Mouse (Mus musculus): ENCODE measurements around the gene Gne. TPM values are rescaled to one million over a fixed set of nuclear protein-coding genes. Genes with fewer than 3 reads are reported as not detected.

The Gne gene
- total RNA-seq, 2 experiments from 2014 or later = 45.3 to 54.3 TPM

DNA sequence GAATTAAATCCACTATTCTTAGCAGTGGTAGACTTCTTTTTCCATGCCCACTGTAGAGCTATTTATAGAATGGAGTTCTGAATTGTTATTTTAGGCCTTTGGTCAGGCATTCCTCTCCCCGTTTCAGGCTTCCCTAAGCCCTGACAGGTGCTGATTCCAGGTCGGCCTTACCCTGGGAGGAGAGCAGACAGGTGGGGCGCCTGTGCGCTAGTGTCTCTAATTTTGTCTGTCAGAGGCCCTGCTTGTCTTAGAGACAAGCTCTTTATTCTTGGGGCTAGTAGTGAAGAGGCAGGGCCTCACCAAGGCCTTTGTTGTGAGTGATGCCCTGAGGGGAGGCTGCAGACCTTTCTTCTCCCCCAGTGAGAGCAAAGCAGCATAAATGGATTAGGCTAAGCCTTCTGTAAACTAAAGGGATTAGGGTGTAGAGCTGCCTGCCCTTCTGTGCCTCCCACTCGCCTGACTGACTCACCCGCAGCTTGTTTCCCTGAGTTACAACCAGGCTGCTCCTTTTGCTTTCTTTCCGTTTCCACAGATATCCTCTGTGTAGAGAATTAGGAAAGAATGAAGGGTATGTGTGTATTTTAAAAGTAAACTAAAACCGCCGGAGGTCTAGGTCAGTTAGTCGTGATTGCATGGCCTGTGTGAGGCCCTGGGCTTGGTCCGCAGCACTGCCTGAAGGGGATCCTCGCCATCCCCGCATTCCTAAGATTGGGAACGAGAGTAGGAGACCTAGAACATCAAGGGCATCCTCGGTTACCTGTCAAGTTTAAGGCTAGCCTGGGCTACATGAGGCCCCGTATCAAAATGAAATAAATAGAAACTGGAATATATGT is 55.5 kb downstream of the Gne start:
- peak; percentile 63 to 76 for DNase-seq (ENCODE audit: low spot score in 2 of 2)

- DNase-seq (ENCODE audit: low spot score in 2 of 2) = no peak
Observed at GRCm38 (mm10) chr4:44025570-44025969, 58.4 kb downstream of the Gne start.

- DNase-seq (ENCODE audit: low spot score in 2 of 2) = no peak
Observed at GRCm38 (mm10) chr4:44024241-44024640, 59.7 kb downstream of the Gne start.

DNA sequence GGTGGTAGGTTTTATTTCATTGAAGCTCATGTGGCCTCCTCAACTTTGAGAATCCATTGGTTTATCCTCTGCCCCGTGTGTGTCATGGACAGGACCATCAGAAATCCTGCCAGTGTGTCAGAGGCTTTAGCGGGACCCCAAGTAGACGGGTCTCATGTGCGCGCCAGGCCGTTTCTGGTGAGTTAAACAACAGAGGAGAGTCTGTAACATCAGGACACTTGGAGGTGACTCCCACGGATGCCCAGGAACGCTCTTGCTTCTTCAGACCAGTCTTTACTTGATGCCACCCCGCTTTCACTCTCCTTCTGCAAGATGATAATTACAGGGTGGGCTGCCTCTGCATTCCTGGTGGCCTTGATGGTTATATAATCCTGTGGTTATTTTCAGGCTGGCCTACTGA is 60.3 kb downstream of the Gne start:
- no peak for DNase-seq (ENCODE audit: low spot score in 2 of 2)

DNA sequence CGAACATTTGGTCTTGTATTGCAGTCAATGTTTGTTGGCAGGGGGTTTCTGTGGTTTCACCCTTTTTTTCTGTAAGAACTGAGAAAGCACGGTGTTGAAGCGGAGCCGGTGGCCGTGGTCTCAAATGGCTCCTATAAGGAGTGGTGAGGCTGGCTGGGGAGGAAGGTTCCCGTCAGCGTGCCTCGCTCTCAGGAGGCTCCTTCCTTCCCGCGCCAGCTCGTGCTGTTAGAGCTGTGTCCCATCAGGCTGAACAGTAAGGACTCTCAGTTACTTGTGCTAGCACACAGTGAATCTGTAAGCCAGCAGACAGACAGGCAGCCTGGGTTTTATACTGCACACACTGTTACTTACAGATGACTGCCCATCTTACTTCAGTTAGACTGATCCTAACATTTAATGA is 61.2 kb downstream of the Gne start:
- DNase-seq (ENCODE audit: low spot score in 2 of 2) = no peak

DNA sequence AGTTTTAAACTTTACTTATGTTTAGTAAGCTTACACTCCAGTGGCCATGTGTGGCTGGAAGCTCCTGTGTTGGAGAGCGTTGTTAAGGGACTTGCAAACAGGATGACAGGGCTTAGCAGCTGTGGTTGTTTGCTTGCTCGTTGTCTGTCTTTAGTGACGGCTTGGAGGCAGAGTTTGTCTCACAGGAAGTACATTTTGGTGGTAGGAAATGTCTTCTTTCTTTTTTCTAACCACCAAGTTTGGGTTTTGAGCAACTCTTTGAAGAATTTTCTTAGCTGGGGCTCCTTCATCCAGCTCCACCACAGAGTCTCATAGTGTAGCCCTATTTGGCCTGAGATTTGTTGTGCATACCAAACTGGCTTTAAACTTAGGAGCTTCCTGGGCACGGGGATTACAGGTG is 61.7 kb downstream of the Gne start:
- no peak for DNase-seq (ENCODE audit: low spot score in 2 of 2)

GRCm38 (mm10) chr4:44016791-44017190 is 67.2 kb downstream of the Gne start:
- DNase-seq (ENCODE audit: low spot score in 2 of 2) = no peak

DNA sequence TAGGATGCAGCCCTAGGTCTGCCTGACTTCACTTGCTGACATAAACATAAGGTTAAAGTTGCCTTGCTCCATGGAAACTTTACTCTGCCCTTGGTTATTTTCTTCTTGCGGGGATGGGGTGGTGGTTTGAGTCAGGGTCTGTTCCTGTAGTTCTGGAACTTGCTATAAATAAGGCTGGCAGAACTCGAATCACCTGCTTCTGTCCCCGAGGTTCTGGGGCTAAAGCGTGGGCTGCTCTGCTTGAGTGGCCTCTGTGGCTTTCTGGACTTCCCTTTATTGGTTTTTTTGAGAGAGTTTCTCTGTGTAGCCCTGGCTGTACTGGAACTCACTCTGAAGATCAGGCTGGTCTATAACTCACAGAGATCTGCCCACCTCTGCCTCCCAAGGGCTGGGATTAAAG is 67.9 kb downstream of the Gne start:
- no peak for DNase-seq (ENCODE audit: low spot score in 2 of 2)

- no peak for DNase-seq (ENCODE audit: low spot score in 2 of 2)
Observed at GRCm38 (mm10) chr4:44013391-44014070, 70.4 kb downstream of the Gne start.

DNA sequence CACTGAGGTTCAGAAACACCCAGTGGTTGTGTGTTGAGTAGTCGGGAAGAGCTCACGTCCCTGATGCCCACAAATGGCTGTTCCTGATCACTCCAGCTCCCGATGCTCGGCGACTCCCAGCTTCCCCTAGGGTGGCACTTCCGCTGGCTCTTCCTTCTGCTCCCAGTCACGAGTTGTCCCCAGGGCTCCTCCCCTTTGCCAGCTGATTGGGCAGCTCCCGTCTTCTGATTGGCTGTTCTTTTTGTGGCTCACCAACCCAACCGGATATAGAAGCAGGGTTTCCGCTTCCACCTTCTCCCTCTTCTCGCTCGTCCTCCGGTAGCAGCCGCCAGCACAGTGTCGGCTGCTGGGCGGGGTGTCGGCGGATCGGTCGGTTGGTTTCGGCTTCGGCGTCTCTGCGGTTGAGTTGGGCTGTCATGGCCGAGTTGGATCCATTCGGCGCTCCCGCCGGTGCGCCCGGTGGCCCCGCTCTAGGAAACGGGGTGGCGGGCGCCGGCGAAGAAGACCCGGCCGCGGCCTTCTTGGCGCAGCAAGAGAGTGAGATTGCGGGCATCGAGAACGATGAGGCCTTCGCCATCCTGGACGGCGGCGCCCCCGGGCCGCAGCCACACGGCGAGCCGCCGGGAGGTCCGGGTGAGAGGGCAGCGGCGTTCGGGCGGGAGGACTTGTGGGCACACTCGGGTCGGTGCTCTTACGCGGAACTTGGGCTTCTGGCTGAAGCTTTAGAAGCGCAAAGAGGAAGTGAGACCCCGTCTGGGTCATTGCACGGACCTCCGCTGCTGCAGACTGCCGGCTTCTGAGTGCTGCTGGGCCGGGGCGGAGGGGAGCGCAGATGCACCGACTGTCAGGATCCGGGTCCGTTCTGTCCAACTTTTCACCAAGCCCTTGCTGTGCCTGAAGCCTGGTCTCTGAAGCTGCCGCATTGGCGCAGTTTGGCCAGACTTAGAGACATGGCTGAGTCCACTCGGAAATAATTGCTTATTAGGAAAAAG is 71.3 kb downstream of the Gne start:
- DNase-seq (ENCODE audit: low spot score in 2 of 2) = peak; percentile 90 to 94

GRCm38 (mm10) chr4:44011799-44012198 is 72.2 kb downstream of the Gne start:
- DNase-seq (ENCODE audit: low spot score in 2 of 2) = no peak

DNA sequence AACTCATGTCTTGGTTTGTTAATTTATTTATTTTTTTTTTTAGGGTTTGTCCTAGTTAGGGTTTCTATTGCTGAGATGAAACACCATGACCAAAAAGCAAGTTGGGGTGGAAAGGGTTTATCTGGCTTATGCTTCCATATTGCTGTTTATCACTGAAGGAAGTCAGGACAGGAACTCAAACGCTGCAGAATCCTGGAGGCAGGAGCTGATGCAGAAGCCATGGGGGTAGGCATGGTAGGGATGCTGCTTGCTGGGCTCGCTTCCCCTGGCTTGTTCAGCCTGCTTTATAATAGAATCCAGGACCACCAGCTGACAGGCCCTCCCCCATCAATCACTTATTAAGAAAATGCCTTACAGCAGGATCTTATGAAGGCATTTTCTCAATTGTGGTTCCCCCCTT is 73.1 kb downstream of the Gne start:
- DNase-seq (ENCODE audit: low spot score in 2 of 2) = no peak

GRCm38 (mm10) chr4:44010176-44010575 is 73.8 kb downstream of the Gne start:
- DNase-seq (ENCODE audit: low spot score in 2 of 2) = no peak

DNA sequence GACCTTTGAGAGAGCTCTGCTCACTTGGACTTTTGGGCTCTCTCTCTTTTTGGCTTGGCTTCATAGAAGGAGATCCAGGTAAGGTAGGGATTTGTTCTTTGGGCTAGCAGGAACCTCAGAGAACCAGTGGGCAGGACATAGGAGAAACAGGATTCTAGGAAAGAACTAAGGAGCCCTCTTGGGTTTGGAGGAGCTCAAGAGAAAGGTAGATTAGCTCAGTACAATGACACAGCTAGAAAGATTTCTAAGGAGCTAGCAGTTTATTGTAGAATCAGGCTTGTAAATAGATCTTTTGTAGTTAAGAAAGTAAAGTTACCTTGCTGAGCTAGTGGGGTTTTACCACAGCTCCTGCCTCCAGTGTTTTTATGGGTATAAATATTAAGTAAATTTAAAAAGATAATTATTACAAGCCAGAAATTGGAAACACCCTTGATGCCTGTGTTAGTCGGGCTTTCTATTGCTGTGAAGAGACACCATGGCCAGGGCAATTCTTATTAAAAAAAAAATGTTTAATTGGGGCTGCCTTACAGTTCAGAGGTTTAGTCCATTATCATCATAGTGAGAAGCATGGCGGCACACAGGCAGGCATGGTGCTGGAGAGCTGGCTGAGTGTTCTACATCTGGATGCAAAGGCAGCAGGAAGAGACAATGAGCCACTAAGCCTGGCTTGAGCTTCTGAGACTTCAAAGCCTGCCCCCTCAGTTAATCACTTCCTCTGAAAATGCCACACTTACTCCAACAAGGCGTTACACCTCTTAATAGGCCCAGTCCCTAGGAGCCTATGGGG is 79.2 kb downstream of the Gne start:
- DNase-seq (ENCODE audit: low spot score in 2 of 2) = no peak

DNA sequence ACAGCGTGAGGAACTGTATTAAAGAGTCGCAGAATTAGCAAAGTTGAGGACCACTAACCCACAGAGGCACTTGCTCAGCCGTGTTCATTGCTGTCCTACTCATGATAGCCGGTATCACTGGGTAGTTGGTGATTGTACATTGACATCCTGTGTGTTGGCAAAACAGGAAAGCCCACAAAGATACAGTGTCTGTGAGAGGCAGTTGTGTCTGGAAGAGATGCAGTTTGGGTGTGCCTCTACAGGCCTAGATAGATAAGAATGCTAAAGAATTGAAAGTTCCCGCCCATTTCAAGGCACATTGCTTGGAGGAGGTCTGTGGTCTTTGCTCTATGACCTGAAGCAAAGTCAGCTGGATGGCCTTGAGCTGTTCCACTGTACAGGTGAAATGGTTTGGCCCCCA is 79.9 kb downstream of the Gne start, which contains the start of gene Clta:
Gene Clta (plus strand): TSS at position 327 of the 400 bp plus-strand sequence.
- DNase-seq (ENCODE audit: low spot score in 2 of 2) = no peak

GRCm38 (mm10) chr4:44003622-44004021 is 80.4 kb downstream of the Gne start:
- DNase-seq (ENCODE audit: low spot score in 2 of 2) = no peak

- DNase-seq (ENCODE audit: low spot score in 2 of 2) = no peak
Observed at GRCm38 (mm10) chr4:43994342-43994741, 89.6 kb downstream of the Gne start.

GRCm38 (mm10) chr4:43993072-43993471 is 90.9 kb downstream of the Gne start:
- DNase-seq (ENCODE audit: low spot score in 2 of 2) = no peak

DNA sequence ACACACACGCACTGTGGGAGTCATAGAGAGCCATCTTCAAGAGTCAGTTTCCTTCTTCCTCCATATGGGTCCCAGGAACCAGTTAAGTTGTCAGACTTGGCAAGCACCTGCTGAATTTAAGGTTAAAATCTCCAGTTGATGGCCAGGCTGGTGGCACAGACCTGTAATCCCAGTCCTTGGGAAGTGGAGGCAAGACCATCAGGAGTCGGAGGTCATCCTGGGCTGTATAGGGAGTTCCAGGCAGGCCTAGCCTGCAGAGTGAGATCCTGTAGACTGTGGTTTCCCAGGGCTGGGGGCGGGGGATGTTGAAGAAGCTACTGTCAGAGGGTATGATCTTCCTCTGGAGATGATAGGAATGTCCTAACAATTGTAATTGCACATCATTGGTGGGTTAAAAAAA is 95.0 kb downstream of the Gne start:
- no peak for DNase-seq (ENCODE audit: low spot score in 2 of 2)

- no peak for DNase-seq (ENCODE audit: low spot score in 2 of 2)
Observed at GRCm38 (mm10) chr4:43984326-43984725, 99.7 kb downstream of the Gne start.
